Mouse (Mus musculus) spleen, embryonic (tissue): ENCODE results near the gene Gabarap.

Source experiments
- CTCF ChIA-PET: fragments of 350-600 bp; sonication (Branson Sonifier 250); formaldehyde crosslinking; loops from one replicate; lab custom pipeline; 2022; lab: Charles Lee

The Gabarap gene

DNA sequence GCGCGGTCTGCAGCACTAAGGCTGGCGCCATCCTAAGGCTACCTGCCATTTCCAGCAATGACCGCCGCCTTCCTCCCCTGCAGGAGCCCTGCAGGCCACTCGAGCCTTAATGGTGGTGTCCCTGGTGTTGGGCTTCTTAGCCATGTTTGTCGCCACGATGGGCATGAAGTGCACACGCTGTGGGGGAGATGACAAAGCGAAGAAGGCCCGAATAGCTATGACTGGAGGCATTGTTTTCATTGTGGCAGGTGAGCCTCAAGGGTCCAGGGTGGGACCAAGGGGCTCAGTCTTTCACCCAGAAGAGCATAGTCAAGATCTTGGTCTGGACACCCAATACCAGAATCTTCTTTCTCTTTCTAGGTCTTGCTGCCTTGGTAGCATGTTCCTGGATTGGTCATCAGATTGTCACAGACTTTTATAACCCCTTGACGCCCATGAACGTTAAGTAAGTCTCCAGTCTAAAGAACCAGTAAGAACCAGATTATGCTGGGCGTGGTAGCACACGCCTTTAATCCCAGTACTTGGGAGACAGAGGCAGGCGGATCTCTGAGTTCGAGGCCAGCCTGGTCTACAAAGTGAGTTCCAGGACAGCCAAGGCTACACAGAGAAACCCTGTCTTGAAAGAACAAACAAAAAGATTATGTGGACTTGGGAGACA lies 24.0 kb upstream of the Gabarap start:
- CTCF ChIA-PET: interaction anchor here (0.5 kb wide), 1 partner anchor 114 kb away, joined by 7 read pairs; no protein-coding TSS in a partner anchor

GRCm38 (mm10) chr11:69968793-69969192 lies 22.1 kb upstream of the Gabarap start:
- CTCF ChIA-PET: interaction anchor here (0.5 kb wide), 1 partner anchor 74 kb away, joined by 5 read pairs; no protein-coding TSS in a partner anchor

- CTCF ChIA-PET: no interaction called here
Measured at GRCm38 (mm10) chr11:69970222-69970621, 20.7 kb upstream of the Gabarap start.

DNA sequence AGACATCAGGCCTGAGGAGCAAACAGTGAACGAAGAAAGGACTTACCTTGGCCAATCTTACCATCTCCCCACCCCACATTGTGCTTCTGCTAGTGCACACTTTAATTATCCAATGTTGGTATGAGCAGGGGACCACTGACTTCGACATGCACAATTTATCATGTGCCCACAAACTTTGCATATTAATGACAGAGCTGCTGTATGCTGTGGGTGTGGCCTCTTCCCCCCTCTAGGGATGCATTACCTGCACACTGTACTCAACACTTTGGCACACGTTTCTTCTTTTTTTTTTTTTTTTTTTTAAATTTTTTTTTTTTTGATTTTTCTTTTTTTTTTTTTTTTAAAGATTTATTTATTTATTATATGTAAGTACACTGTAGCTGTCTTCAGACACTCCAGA lies 20.2 kb upstream of the Gabarap start:
- CTCF ChIA-PET: interaction anchor here (0.6 kb wide), 1 partner anchor 33 kb away, joined by 3 read pairs; no protein-coding TSS in a partner anchor

DNA sequence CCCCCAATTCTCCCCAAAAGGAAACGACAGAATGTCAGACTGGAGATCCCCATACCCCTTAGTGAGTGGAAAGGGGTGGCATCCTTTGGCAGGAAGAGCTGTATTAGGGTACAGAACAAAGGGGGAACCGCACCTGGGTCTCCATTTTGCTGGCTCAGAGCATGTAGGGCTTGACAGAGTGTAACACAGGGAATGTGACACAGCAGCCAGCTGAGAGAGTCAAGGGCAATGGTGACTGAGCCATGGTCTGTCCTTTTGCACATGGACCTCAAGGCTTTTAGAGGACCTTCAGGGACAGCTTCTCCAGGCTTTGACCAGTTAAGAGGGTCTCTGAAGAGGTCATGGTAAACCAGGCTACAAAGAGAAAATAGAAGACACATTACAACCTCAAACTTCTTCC lies 16.0 kb upstream of the Gabarap start:
- CTCF ChIA-PET: interaction anchor here (0.6 to 0.9 kb wide), 3 partner anchors 16 to 93 kb away, joined by 3 to 4 read pairs (median 4); no protein-coding TSS in a partner anchor

DNA sequence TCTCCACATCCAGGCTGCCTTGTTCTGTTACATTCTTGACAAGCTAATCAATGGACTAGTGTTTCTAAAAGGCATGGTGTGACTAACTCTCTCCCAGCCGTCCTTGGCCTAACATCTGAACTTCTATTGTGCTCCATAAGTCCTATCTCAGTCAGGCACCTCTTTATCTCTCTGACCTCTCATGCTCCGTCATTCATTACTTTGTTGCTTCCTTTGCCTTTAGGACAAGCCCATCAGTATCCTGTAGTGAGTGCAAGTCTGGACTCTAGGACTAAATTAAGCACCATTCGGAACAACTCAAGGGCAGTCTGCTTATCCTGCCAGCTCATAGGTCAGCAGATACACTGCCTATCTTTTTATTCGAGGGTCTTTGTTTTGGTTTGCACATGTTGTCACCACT lies 14.7 kb upstream of the Gabarap start:
- CTCF ChIA-PET: no interaction called here

GRCm38 (mm10) chr11:69979827-69980195 lies 11.1 kb upstream of the Gabarap start:
- CTCF ChIA-PET: no interaction called here

GRCm38 (mm10) chr11:69980196-69981140 lies 10.5 kb upstream of the Gabarap start:
- CTCF ChIA-PET: interaction anchor here (0.6 kb wide), 1 partner anchor 21 kb away, joined by 3 read pairs; no protein-coding TSS in a partner anchor

- CTCF ChIA-PET: interaction anchor here (1.2 kb wide), 1 partner anchor 22 kb away, joined by 3 read pairs; no protein-coding TSS in a partner anchor
Measured at GRCm38 (mm10) chr11:69981141-69981762, 9.7 kb upstream of the Gabarap start, which contains the start of gene Ctdnep1. Ctdnep1 (plus strand) TSS chr11:69981156.

DNA sequence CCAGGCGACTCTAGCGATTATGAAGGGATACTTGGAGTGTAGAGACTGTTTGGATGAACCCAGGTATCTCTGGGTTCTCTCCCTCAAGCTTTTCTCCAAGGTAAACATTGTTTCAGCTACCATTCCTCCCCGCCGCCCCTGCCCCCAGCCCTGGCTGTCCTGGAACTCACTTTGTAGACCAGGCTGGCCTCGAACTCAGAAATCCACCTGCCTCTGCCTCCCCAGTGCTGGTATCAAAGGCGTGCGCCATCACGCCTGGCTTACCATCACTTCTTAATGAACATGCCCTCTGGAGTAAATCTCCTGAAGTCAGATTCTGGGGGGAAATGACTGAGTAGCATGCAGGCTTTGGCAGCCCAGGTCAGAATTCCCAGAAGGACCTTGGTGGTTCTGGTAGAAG lies 8.7 kb upstream of the Gabarap start, which contains the start of gene Elp5:
TSS of gene Elp5 (minus strand) at position 293 of the 400 bp plus-strand sequence.
- CTCF ChIA-PET: interaction anchor here (1.2 kb wide), 1 partner anchor 21 kb away, joined by 3 read pairs; no protein-coding TSS in a partner anchor

GRCm38 (mm10) chr11:69982877-69983276 lies 8.1 kb upstream of the Gabarap start:
- CTCF ChIA-PET: interaction anchor here (1.2 kb wide), 1 partner anchor 20 kb away, joined by 3 read pairs; no protein-coding TSS in a partner anchor

DNA sequence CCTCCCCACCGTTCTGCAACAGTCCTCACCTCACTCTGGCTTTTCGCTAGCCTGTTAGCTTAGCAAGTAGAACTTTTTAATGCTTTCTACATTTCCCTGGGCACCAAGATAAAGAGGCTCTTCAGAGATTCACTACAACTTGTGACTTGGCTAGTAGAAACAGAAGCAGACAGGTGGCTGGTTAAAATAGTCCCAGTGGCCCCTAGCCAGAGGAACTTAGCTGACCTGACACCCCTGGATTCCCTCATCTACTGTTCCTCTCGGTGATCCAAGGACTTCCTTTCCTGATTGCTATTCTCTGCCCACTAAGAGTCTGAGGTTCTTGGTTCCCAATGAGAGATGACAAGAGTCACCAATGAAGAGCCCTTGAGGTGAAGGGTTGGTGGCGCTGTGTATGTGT lies 7.6 kb upstream of the Gabarap start:
- CTCF ChIA-PET: no interaction called here

DNA sequence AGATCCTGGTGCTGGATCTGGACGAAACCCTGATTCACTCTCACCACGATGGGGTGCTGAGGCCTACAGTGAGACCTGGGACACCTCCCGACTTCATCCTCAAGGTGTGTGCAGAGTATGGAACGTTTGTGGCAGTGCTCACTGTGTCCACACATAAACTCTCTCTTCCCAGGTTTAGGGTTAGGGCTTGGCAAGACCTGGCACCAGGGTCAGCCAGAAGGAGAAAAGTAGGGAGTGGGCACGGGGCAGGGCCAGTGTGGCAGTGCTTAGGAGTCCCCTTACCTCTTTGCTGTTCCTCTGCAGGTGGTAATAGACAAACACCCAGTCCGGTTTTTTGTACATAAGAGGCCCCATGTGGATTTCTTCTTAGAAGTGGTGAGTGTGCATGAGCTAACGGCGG lies 6.5 kb upstream of the Gabarap start:
- CTCF ChIA-PET: no interaction called here

DNA sequence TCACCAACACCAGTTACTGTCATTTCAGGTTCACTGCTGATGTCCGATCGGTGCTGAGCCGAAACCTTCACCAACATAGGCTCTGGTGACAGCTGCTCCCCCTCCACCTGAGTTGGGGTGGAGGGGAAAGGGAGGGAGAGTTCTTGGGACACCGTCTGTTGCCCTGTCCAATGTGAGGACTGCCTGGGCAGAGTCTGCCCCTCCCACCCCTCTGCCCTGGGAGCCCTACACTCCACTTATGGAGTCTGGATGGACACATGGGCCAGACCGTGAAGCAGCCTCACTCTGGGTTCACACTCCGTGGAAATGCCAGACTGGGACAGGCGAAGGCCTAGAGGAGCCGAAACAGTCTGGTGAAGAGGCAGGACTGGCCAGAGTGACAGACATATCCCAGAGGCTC lies 994 bp upstream of the Gabarap start:
- CTCF ChIA-PET: no interaction called here

- CTCF ChIA-PET: interaction anchor here (0.6 kb wide), 1 partner anchor 36 kb away, joined by 4 read pairs; no protein-coding TSS in a partner anchor
Measured at GRCm38 (mm10) chr11:69991711-69992110, 768 bp downstream of the Gabarap start.

- CTCF ChIA-PET: interaction anchor here (0.6 kb wide), 1 partner anchor 36 kb away, joined by 4 read pairs; no protein-coding TSS in a partner anchor
Measured at GRCm38 (mm10) chr11:69992396-69992795, 1.5 kb downstream of the Gabarap start.

DNA sequence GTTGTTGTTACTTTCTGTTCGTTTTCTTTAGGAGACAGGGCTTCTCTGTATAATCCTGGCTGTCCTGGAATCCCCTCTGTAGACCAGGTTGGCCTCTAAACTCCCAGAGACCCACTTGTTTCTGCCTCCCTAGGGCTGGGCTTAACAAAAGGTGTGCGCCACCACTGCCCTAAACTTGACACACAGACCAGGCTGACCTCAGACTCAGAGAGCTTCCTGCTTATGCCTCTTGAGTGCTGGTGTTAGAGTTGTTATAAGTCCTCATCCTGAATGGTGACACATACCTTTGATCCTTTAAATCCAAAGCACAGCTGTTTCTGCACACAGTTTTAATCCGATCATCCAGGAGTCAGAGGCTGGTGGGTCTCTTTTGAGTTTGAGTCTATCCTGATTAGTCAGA lies 2.0 kb downstream of the Gabarap start:
- CTCF ChIA-PET: no interaction called here

DNA sequence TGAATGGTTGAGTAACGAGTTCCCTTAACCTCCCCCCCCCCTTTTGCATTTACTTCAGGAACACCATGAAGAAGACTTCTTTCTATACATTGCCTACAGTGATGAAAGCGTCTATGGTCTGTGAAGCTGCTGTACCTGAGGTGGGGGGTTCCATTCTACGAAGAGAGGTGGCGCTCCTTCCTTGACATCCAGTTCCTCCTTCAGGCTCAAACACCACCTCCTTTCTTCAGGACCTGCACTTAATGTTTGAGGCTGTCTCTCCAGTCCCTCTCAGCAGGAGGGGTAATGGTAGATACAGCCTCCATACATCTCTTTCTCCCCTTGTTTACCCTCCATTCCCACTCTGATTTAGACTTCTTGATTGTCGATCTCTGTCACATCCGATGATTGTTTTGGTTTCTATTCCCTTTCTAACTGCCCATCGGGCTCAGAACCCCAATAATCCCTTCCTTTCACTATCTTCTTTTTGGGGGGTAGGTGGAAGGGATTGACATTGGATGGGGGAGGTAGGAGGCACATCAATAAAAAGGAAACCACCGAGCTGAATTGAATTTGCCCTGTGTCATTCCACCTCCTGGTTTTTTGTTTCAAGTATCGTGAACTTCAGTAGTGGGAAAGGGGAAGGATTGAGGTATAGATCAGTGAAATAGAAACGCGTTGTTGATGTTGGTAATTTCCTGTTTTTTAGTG lies 3.6 kb downstream of the Gabarap start:
- CTCF ChIA-PET: no interaction called here

- CTCF ChIA-PET: no interaction called here
Measured at GRCm38 (mm10) chr11:69995391-69995960, 4.5 kb downstream of the Gabarap start, which contains the start of gene Phf23. Phf23 (plus strand) TSS chr11:69995777.
